In the genomic region with DNA sequence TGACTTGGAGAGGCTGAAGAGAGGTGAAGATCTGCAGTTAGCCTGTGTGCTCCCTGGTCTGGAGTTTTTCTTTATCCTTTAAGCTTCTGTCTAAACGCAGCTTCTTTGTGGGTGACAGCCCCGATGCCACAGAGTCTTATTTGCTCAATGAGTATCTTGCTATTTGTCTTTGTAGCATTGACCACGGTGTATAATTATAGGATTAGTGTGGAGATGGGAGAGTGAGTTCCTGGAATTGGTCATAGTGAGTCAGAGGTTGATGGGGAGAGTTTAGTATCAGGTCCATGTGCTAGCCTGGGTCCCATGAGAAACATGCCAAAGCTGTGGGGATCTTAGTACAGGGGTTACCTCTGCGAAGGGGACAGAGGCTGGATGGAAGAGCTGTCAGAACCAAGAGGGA, we compare ENCODE assay signal across 27 mouse cellular contexts. TPM values are rescaled to one million over a fixed set of nuclear protein-coding genes. Genes with fewer than 3 reads are reported as not detected.
A peak's percentile ranks its signal among the peaks of the same experiment; 100 is the strongest.
DNase-seq lines count a peak whose midpoint lies in the region; ATAC-seq and TF ChIP-seq lines count a peak whose summit lies in the region.
"Had no signal": no experiment of that assay in that cellular context is flagged by ENCODE, and none has a peak within 500 bp of the region (broad histone marks: within the 10 kb centered on the region; RNA-seq: fewer than 3 reads in every experiment).

No protein-coding gene starts in this region.

- POLR2A ChIA-PET in Patski (lab: Charles Lee): interaction anchor here (0.5 kb wide), 1 partner anchor 68 kb away, joined by 4 read pairs; no protein-coding TSS in a partner anchor

- H3K79me2 ChIP-seq in C2C12 (ENCODE audit: control insufficient read depth, insufficient read depth): no peaks in the 10 kb centered on the region
- no peaks in the 10 kb centered on the region for H3K79me2 ChIP-seq in myocyte (ENCODE audit: control insufficient read depth, insufficient read depth)

- TF ChIP-seq POLR2A in myocyte (IDR thresholded peaks at IDR 0.05; ENCODE audit: insufficient read length, low read depth): no peak

- peak; percentile 94 for ATAC-seq in Patski
- ATAC-seq: forebrain, embryonic 14.5 days; forebrain, embryonic 16.5 days had no signal

- H3K4me3 ChIP-seq in C2C12 (ENCODE audit: insufficient read depth, poor library complexity, severe bottlenecking) (no peak overlapping the region), myocyte (no peak overlapping the region)
- H3K4me3 ChIP-seq: embryonic facial prominence, embryonic 13.5 days; embryonic facial prominence, embryonic 15.5 days; erythroblast, embryonic 14.5 days; forebrain, embryonic 10.5 days; forebrain, embryonic 12.5 days had no signal

- H3K4me2 ChIP-seq in myocyte (ENCODE audit: low read depth): peak overlapping the region; percentile 65
- H3K4me2 ChIP-seq: embryonic facial prominence, embryonic 13.5 days; embryonic facial prominence, embryonic 15.5 days; forebrain, embryonic 12.5 days had no signal

- TF ChIP-seq CTCF in C2C12 (IDR thresholded peaks at IDR 0.05; ENCODE audit: control insufficient read depth, insufficient read depth, insufficient read length): no peak
- TF ChIP-seq CTCF in Patski (IDR thresholded peaks at IDR 0.05): no peak

- H3K36me3 ChIP-seq in C2C12 (ENCODE audit: control insufficient read depth, insufficient read depth) (no peaks in the 10 kb centered on the region), myocyte (ENCODE audit: control insufficient read depth, insufficient read depth) (no peaks in the 10 kb centered on the region)
- H3K36me3 ChIP-seq: embryonic facial prominence, embryonic 13.5 days; embryonic facial prominence, embryonic 15.5 days; forebrain, embryonic 10.5 days; forebrain, embryonic 12.5 days had no signal

- no peaks in the 10 kb centered on the region for H3K79me3 ChIP-seq in C2C12 (ENCODE audit: low read depth)

- DNase-seq in 3T3-L1 (ENCODE audit: low read depth, low spot score) (peak; percentile 56), Patski (ENCODE audit: low read depth, low spot score) (peak; percentile 89)
- DNase-seq in frontal cortex, postnatal 36 days (ENCODE audit: low spot score in 2 of 2): no peak
- DNase-seq in layer of hippocampus, adult 18-20 months (ENCODE audit: low spot score in 2 of 2): no peak
- DNase-seq in urinary bladder, postnatal 36 days (ENCODE audit: low spot score in 2 of 2): no peak
- DNase-seq: adrenal gland, adult 2 months; adrenal gland, postnatal 10 days; adrenal gland, postnatal 25 days; B cell, adult 2 months; cerebellum, adult 11 months; cerebellum, adult 18-20 months; cerebellum, adult 8-10 months; cerebellum, adult 9-11 months; cerebellum, postnatal 14 days; cerebellum, postnatal 36 days; embryo, embryonic 11 days had no signal

- CTCF ChIA-PET in Patski (lab: Charles Lee): no interaction called here

- H3K27me3 ChIP-seq in C2C12 (ENCODE audit: control insufficient read depth, insufficient read depth, insufficient read length): no peaks in the 10 kb centered on the region
- H3K27me3 ChIP-seq in Patski: no peaks in the 10 kb centered on the region
- H3K27me3 ChIP-seq in myocyte (ENCODE audit: control insufficient read depth, insufficient read depth, insufficient read length): no peaks in the 10 kb centered on the region
- H3K27me3 ChIP-seq: embryonic facial prominence, embryonic 13.5 days; embryonic facial prominence, embryonic 15.5 days; forebrain, embryonic 12.5 days had no signal

- H3ac ChIP-seq in C2C12 (ENCODE audit: control insufficient read depth, insufficient read length, low read depth) (peak overlapping the region; percentile 56), myocyte (ENCODE audit: control insufficient read depth, insufficient read length) (no peak overlapping the region)

- in situ Hi-C loops in Patski (cut with MboI; ENCODE audit: low pct_unique_long_range_greater_than_20kb): no loop called here

TF ChIP-seq in C2C12, 6 proteins besides CTCF, POLR2A, EP300 and RAD21:
- peak; percentile 43 for TF ChIP-seq MYOD1 (IDR thresholded peaks at IDR 0.05; ENCODE audit: control insufficient read depth, insufficient read length, low read depth)
- TF ChIP-seq MYOG (IDR thresholded peaks at IDR 0.05; ENCODE audit: control insufficient read depth, extremely low read depth, insufficient read length): no peak
- peak; percentile 99 for TF ChIP-seq MAX (IDR thresholded peaks at IDR 0.05)
- TF ChIP-seq FOSL1 (IDR thresholded peaks at IDR 0.05; ENCODE audit: insufficient read depth, low read length, poor library complexity, severe bottlenecking): peak; percentile 100
- peak; percentile 57 for TF ChIP-seq CEBPB (IDR thresholded peaks at IDR 0.05; ENCODE audit: low read depth)
- TF ChIP-seq USF1 (IDR thresholded peaks at IDR 0.05; ENCODE audit: low read depth): no peak

TF ChIP-seq in myocyte, 11 proteins besides CTCF, POLR2A, EP300 and RAD21:
- TF ChIP-seq REST (IDR thresholded peaks at IDR 0.05; ENCODE audit: insufficient read depth, insufficient read length): no peak
- peak; percentile 27; the same call in 1 of the 2 replicates for TF ChIP-seq CEBPB (IDR thresholded peaks at IDR 0.05; ENCODE audit: insufficient read depth, poor library complexity, severe bottlenecking)

RNA-seq across cellular contexts. Expression of gene Slc38a4, which starts 41.8 kb away (rescaled TPM):
- polyA plus RNA-seq in C2C12 (2012; fragmentation: generic; extraction: Trizol) (0.09 TPM), Patski (2021) (0.10 TPM), myocyte (2012; fragmentation: generic; extraction: Trizol) (0.04 TPM)
- under 1 TPM; 0.57 to 0.79 TPM for total RNA-seq in layer of hippocampus, adult 18-20 months (2021)
- total RNA-seq: common myeloid progenitor, adult 5-6 weeks; MEL had no signal

Comparison
In these comparisons a context has a peak if more than half of its experiments do, and no peak if none do; other contexts are left out.
1. DNase-seq: peak in 3T3-L1 (single experiment) and Patski (single experiment); none in frontal cortex, postnatal 36 days (0 of 2), layer of hippocampus, adult 18-20 months (0 of 2) and urinary bladder, postnatal 36 days (0 of 2).